ENCODE assay signal across 11 mouse cellular contexts in the genomic region with DNA sequence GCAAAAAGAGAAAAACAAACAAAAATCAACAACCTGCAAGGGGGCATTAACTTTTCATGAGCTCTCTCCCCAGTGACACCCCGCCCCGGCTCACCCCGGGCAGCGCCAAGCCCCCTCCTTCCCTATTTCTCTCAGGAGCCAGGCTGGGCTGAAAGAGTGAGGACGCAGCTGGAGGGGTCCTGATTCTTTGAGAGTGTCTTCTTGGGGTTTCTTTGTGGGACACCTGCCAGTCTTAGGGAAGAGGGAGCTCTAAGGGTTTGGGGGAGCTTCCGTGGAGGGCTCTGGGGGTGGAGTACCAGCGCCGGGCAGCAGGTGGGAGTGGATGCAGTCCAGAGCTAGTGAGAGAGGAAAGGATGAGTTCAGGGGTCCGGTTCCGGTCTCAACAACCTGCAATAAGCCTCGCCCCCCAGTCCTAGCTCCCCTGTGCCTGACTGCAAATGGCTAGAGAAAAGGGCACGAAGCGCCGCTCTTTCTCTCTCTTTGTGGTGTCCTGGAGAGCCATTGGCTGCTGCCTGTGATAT. TPM values are rescaled to one million over a fixed set of nuclear protein-coding genes. Genes with fewer than 3 reads are reported as not detected.
A peak's percentile ranks its signal among the peaks of the same experiment; 100 is the strongest.
DNase-seq lines count a peak whose midpoint lies in the region; ATAC-seq and TF ChIP-seq lines count a peak whose summit lies in the region.
"Had no signal": no experiment of that assay in that cellular context is flagged by ENCODE, and none has a peak within 500 bp of the region (broad histone marks: within the 10 kb centered on the region; RNA-seq: fewer than 3 reads in every experiment).

No protein-coding gene starts in this region.

- WGBS in heart, embryonic 10.5 days: 8% methylated on average over 14 of the region's 14 CpGs
- 3% methylated on average over 14 of the region's 14 CpGs for whole genome bisulfite sequencing in limb, embryonic 14.5 days
- WGBS in stomach, postnatal 0 days: 17% methylated on average over 14 of the region's 14 CpGs

- H3K36me3 ChIP-seq in heart, embryonic 10.5 days: no peaks in the 10 kb centered on the region
- H3K36me3 ChIP-seq in limb, embryonic 14.5 days (ENCODE audit: control insufficient read depth, insufficient read depth, low read length): no peaks in the 10 kb centered on the region
- no peaks in the 10 kb centered on the region for H3K36me3 ChIP-seq in stomach, postnatal 0 days (ENCODE audit: control insufficient read depth, insufficient read depth, low read length)

- no peak for DNase-seq in heart, embryonic 10.5 days (ENCODE audit: low spot score)
- no peak for DNase-seq in heart, adult 11 months
- peak; percentile 13 for DNase-seq in thymus, postnatal 4 days
- no peak for DNase-seq in thymus, postnatal 25 days
- no peak for DNase-seq in limb, embryonic 14.5 days (ENCODE audit: low spot score)
- no peak for DNase-seq in stomach, postnatal 0 days (ENCODE audit: low spot score)
- no peak for DNase-seq in spleen, postnatal 10 days (ENCODE audit: low spot score in 2 of 2)
- no peak for DNase-seq in Muller cell, postnatal 12 days (ENCODE audit: inconsistent ontology term)
- DNase-seq: heart, postnatal 10 days; lung, postnatal 14 days had no signal

- ATAC-seq in limb, embryonic 14.5 days (ENCODE audit: low FRiP score, low read depth): no peak
- no peak; the same call in 1 of the 2 replicates for ATAC-seq in stomach, postnatal 0 days (ENCODE audit: low FRiP score, low TSS enrichment)
- ATAC-seq: Patski had no signal

- H3K9ac ChIP-seq in limb, embryonic 14.5 days (ENCODE audit: low read depth, low read length, severe bottlenecking): no peak overlapping the region
- H3K9ac ChIP-seq in stomach, postnatal 0 days (ENCODE audit: low read length): no peak overlapping the region

- H3K27ac ChIP-seq in heart, embryonic 10.5 days: peak overlapping the region; percentile 69; the same call in 1 of the 2 replicates
- no peak overlapping the region for H3K27ac ChIP-seq in limb, embryonic 14.5 days (replicated peaks; ENCODE audit: low read depth, low read length)
- no peak overlapping the region for H3K27ac ChIP-seq in stomach, postnatal 0 days (replicated peaks)

- peaks cover 58% of the 10 kb centered on the region for H3K27me3 ChIP-seq in heart, embryonic 10.5 days (ENCODE audit: insufficient read depth, poor library complexity, severe bottlenecking)
- peaks cover 24% of the 10 kb centered on the region for H3K27me3 ChIP-seq in limb, embryonic 14.5 days (ENCODE audit: control insufficient read depth, insufficient read depth, low read length)
- H3K27me3 ChIP-seq in stomach, postnatal 0 days (ENCODE audit: control insufficient read depth, insufficient read depth, low read length): no peaks in the 10 kb centered on the region

- H3K9me3 ChIP-seq in heart, embryonic 10.5 days: no peaks in the 10 kb centered on the region
- H3K9me3 ChIP-seq in limb, embryonic 14.5 days (ENCODE audit: control insufficient read depth, low read length): no peaks in the 10 kb centered on the region
- H3K9me3 ChIP-seq in stomach, postnatal 0 days (ENCODE audit: control insufficient read depth, low read length): no peaks in the 10 kb centered on the region

- peak; percentile 52 for TF ChIP-seq CTCF in stomach, postnatal 0 days (IDR thresholded peaks at IDR 0.05; ENCODE audit: low read depth)

- peaks cover 76% of the 10 kb centered on the region for H3K4me1 ChIP-seq in heart, embryonic 10.5 days
- H3K4me1 ChIP-seq in limb, embryonic 14.5 days (ENCODE audit: control insufficient read depth, insufficient read depth, low read length): peaks cover 18% of the 10 kb centered on the region
- no peaks in the 10 kb centered on the region for H3K4me1 ChIP-seq in stomach, postnatal 0 days (replicated peaks; ENCODE audit: control insufficient read depth, insufficient read depth)

- H3K4me3 ChIP-seq in heart, embryonic 10.5 days: peak overlapping the region; percentile 44
- no peak overlapping the region for H3K4me3 ChIP-seq in limb, embryonic 14.5 days (replicated peaks; ENCODE audit: low read length)
- H3K4me3 ChIP-seq in stomach, postnatal 0 days (ENCODE audit: low read depth, low read length): no peak overlapping the region

- no peak for TF ChIP-seq EP300 in stomach, postnatal 0 days (optimal IDR thresholded peaks at IDR 0.05)

- no peak for TF ChIP-seq POLR2A in limb, embryonic 14.5 days (IDR thresholded peaks at IDR 0.05; ENCODE audit: borderline replicate concordance, extremely low read depth, insufficient read depth, insufficient read length)

- peak overlapping the region; percentile 7; the same call in 1 of the 2 replicates for H3K4me2 ChIP-seq in limb, embryonic 14.5 days (replicated peaks; ENCODE audit: low read depth, low read length, severe bottlenecking)
- H3K4me2 ChIP-seq in stomach, postnatal 0 days (replicated peaks; ENCODE audit: low read depth): no peak overlapping the region

RNA-seq across cellular contexts. Expression of a gene that starts 32.8 kb away (rescaled TPM):
- 15.9 and 26.3 TPM in 2 replicates for polyA plus RNA-seq in heart, embryonic 10.5 days (2016; fragmentation: Nextera tagmentation; extraction: Ambion mirVana)
- 7.4 and 9.2 TPM in 2 replicates for polyA plus RNA-seq in limb, embryonic 14.5 days (2012; rRNA removed)
- polyA plus RNA-seq in limb, embryonic 14.5 days (2014; fragmentation: Nextera tagmentation; extraction: Ambion mirVana): 5.2 and 5.5 TPM in 2 replicates
- 9.4 and 10.3 TPM in 2 replicates for polyA plus RNA-seq in stomach, postnatal 0 days (2015; fragmentation: Nextera tagmentation; extraction: Ambion mirVana)
